Mouse (Mus musculus) adrenal gland, adult 10 weeks (tissue): Measurements from ENCODE around the gene Gm3543. TPM values are rescaled to one million over a fixed set of nuclear protein-coding genes. Genes with fewer than 3 reads are reported as not detected.

ENCODE experiments used
- polyA plus RNA-seq: library from polyadenylated mRNA; stranded (reverse); fragments of 350-450 nt; fragmentation: Illumina TruSeq; extraction: RNeasy Lipid Tissue Mini Kit (QIAGEN cat#74804); gene quantifications from one replicate; pipeline ENCODE4 v1.2.3, GENCODE M21; 2014; ENCODE audit warnings: low read depth, low replicate concordance

The Gm3543 gene
- polyA plus RNA-seq: not detected

DNA sequence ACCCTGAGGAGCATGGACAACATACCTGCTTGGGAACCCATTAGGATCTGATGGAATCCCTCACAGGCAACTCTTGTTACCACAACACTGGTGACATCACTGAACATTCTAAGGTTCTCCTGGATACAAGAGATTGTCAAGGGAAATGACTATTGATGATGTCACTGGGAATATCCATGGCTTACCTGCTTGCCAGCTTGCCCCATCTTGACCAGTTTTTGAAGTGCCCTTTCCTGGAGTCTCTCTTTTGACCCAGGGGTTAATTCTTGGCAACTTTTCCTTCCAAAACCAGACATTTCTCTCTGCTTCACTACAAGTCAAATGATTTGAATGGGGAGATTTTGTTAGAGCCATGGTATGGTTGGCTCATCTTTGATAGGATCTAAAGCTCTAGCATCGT lies at the start of gene Gm3543:
Gene Gm3543 (minus strand): TSS at position 101 of the 400 bp plus-strand sequence.

DNA sequence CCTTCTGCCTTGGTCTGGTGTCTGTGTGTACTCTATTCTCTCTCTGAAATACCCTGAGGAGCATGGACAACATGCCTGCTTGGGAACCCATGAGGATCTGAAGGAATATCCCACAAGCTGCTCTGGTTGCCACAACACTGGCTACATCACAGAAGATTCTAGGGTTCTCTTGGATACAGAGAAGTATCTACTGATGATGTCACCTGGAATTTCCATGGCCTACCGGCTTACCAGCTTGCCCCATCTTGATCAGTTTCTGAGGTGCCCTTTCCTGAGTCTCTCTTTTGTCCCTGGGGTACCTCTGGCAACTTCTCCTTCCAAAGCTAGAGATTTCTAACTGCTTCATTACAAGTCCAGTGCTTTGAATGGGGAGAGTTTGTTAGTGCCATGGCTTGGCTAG lies 15.3 kb downstream of the Gm3543 start, which contains the start of gene Gm6401:
Gene Gm6401 (minus strand): TSS at position 101 of the 400 bp plus-strand sequence.

DNA sequence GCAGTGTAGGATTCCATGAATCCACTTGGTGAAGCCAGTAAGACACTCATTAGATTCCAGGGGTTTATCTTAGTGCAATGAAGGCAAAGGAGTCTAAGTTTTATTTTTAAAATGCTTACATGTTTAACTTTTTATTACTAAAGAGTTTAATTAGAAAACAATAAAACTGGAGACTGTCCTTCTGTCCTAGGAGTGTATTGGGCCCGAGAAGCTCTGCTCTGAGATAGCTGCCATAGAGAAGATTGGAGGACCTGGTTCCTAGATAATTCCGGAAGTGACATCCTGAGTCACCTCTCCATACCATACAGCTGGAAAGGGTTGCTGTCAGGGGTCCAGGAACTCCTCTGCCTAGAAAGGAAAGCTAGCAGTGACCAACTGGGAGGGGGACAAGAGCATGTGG lies 39.4 kb downstream of the Gm3543 start, which contains the start of gene 1700024B05Rik:
Gene 1700024B05Rik (plus strand): TSS at position 301 of the 400 bp plus-strand sequence.

Other genes starting within 250 kb of the Gm3543 start
- gene Gm7929, start 232.7 kb downstream of the Gm3543 start, polyA plus RNA-seq: not detected
- not detected for gene Gm47189, start 210.9 kb downstream of the Gm3543 start, polyA plus RNA-seq
- not detected for gene Gm7980, start 76.0 kb downstream of the Gm3543 start, polyA plus RNA-seq
- gene 1700049E17Rik1, start 58.4 kb downstream of the Gm3543 start, polyA plus RNA-seq: not detected
- gene 1700024B05Rik, start 39.3 kb downstream of the Gm3543 start, polyA plus RNA-seq: not detected
- gene Gm6401, start 15.4 kb downstream of the Gm3543 start, polyA plus RNA-seq: not detected
- gene Gm7951, start 134.0 kb upstream of the Gm3543 start, polyA plus RNA-seq: not detected
- gene Gm17027, start 179.3 kb upstream of the Gm3543 start, polyA plus RNA-seq: not detected
- gene Gm3573, start 207.5 kb upstream of the Gm3543 start, polyA plus RNA-seq: not detected